Mouse (Mus musculus): ENCODE data around the gene Gemin5. TPM values are rescaled to one million over a fixed set of nuclear protein-coding genes. Genes with fewer than 3 reads are reported as not detected.

Gemin5 gene
- total and polyA plus RNA-seq, 3 experiments = 19.6 to 43.9 (median 26.3) TPM

- H3K9me3 ChIP-seq (replicated peaks) = no peaks in the 10 kb centered on the region
- H3K36me3 ChIP-seq (replicated peaks) = peaks cover 51% of the 10 kb centered on the region
- ATAC-seq (ENCODE audit: extremely low read depth, insufficient number of reproducible peaks, low FRiP score, poor library complexity, severe bottlenecking) = no peak
- H3K4me3 ChIP-seq (ENCODE audit: low read depth, low read length) = no peak overlapping the region
- H3K4me1 ChIP-seq (ENCODE audit: insufficient read depth, low read depth, low read length) = peaks cover 41% of the 10 kb centered on the region
- no peak for DNase-seq (ENCODE audit: low spot score)
- no peak for TF ChIP-seq TAL1 (conservative IDR thresholded peaks at IDR 0.05; ENCODE audit: low read depth, low read length)
- no peak for TF ChIP-seq POLR2AphosphoS5 (IDR thresholded peaks at IDR 0.05; ENCODE audit: insufficient replicate concordance, low read depth, low read length)
- TF ChIP-seq GATA1 (IDR thresholded peaks at IDR 0.05; ENCODE audit: borderline replicate concordance, low read length) = no peak
- TF ChIP-seq CTCF (IDR thresholded peaks at IDR 0.05; ENCODE audit: low read depth, low read length) = no peak
- TF ChIP-seq GATA2 (IDR thresholded peaks at IDR 0.05; ENCODE audit: borderline replicate concordance, low read depth, low read length) = no peak
- no peaks in the 10 kb centered on the region for H3K27me3 ChIP-seq (ENCODE audit: insufficient read depth, low read length)
These were observed 61.3 kb downstream of the Gemin5 start for GRCm38 (mm10) chr11:58107009-58107408.

GRCm38 (mm10) chr11:58104351-58104791 lies 64.0 kb downstream of the Gemin5 start:
- peaks cover 25% of the 10 kb centered on the region for H3K36me3 ChIP-seq (replicated peaks)
- no peaks in the 10 kb centered on the region for H3K27me3 ChIP-seq (ENCODE audit: insufficient read depth, low read length)
- H3K9me3 ChIP-seq (replicated peaks) = no peaks in the 10 kb centered on the region
- peak overlapping the region; percentile 97 for H3K4me3 ChIP-seq (ENCODE audit: low read depth, low read length)
- ATAC-seq (ENCODE audit: extremely low read depth, insufficient number of reproducible peaks, low FRiP score, poor library complexity, severe bottlenecking) (no peak), DNase-seq (ENCODE audit: low spot score) (peak; percentile 33)
- H3K4me1 ChIP-seq (ENCODE audit: insufficient read depth, low read depth, low read length) = peaks cover 46% of the 10 kb centered on the region
- TF ChIP-seq GATA2 (IDR thresholded peaks at IDR 0.05; ENCODE audit: borderline replicate concordance, low read depth, low read length) = no peak
- no peak for TF ChIP-seq GATA1 (IDR thresholded peaks at IDR 0.05; ENCODE audit: borderline replicate concordance, low read length)
- no peak for TF ChIP-seq CTCF (IDR thresholded peaks at IDR 0.05; ENCODE audit: low read depth, low read length)
- TF ChIP-seq POLR2AphosphoS5 (IDR thresholded peaks at IDR 0.05; ENCODE audit: insufficient replicate concordance, low read depth, low read length) = no peak
- TF ChIP-seq TAL1 (conservative IDR thresholded peaks at IDR 0.05; ENCODE audit: low read depth, low read length) = no peak

GRCm38 (mm10) chr11:58103697-58104306 lies 64.5 kb downstream of the Gemin5 start, which contains the start of gene Cnot8:
Gene Cnot8, plus strand, starts transcription at chr11:58104153.
- Histone ChIP-seq H3K27me3 (ENCODE audit: insufficient read depth, low read length) (no peaks in the 10 kb centered on the region), H3K9me3 (replicated peaks) (no peaks in the 10 kb centered on the region), H3K36me3 (replicated peaks) (peaks cover 21% of the 10 kb centered on the region), H3K4me3 (ENCODE audit: low read depth, low read length) (peak within 1 kb of the TSS; percentile 97), H3K4me1 (ENCODE audit: insufficient read depth, low read depth, low read length) (peaks cover 46% of the 10 kb centered on the region)
- DNase-seq (ENCODE audit: low spot score) (peak; percentile 96), ATAC-seq (ENCODE audit: extremely low read depth, insufficient number of reproducible peaks, low FRiP score, poor library complexity, severe bottlenecking) (peak; percentile 70)
- TF ChIP-seq TAL1 (conservative IDR thresholded peaks at IDR 0.05; ENCODE audit: low read depth, low read length) = no peak
- TF ChIP-seq GATA1 (IDR thresholded peaks at IDR 0.05; ENCODE audit: borderline replicate concordance, low read length) = no peak

- peaks cover 41% of the 10 kb centered on the region for H3K4me1 ChIP-seq (ENCODE audit: insufficient read depth, low read depth, low read length)
- H3K27me3 ChIP-seq (ENCODE audit: insufficient read depth, low read length) = no peaks in the 10 kb centered on the region
- peaks cover 16% of the 10 kb centered on the region for H3K36me3 ChIP-seq (replicated peaks)
- no peak for ATAC-seq (ENCODE audit: extremely low read depth, insufficient number of reproducible peaks, low FRiP score, poor library complexity, severe bottlenecking)
- H3K9me3 ChIP-seq (replicated peaks) = no peaks in the 10 kb centered on the region
- H3K4me3 ChIP-seq (ENCODE audit: low read depth, low read length) = peak overlapping the region; percentile 97
- peak; percentile 36 for DNase-seq (ENCODE audit: low spot score)
- TF ChIP-seq CTCF (IDR thresholded peaks at IDR 0.05; ENCODE audit: low read depth, low read length) = no peak
- TF ChIP-seq POLR2AphosphoS5 (IDR thresholded peaks at IDR 0.05; ENCODE audit: insufficient replicate concordance, low read depth, low read length) = no peak
- TF ChIP-seq GATA1 (IDR thresholded peaks at IDR 0.05; ENCODE audit: borderline replicate concordance, low read length) = no peak
- TF ChIP-seq TAL1 (conservative IDR thresholded peaks at IDR 0.05; ENCODE audit: low read depth, low read length) = no peak
- no peak for TF ChIP-seq GATA2 (IDR thresholded peaks at IDR 0.05; ENCODE audit: borderline replicate concordance, low read depth, low read length)
These were observed 65.0 kb downstream of the Gemin5 start for GRCm38 (mm10) chr11:58103344-58103653.

GRCm38 (mm10) chr11:58102581-58103343 lies 65.6 kb downstream of the Gemin5 start:
- ATAC-seq (ENCODE audit: extremely low read depth, insufficient number of reproducible peaks, low FRiP score, poor library complexity, severe bottlenecking) (peak; percentile 52), DNase-seq (ENCODE audit: low spot score) (peak; percentile 14)
- TF ChIP-seq POLR2AphosphoS5 (IDR thresholded peaks at IDR 0.05; ENCODE audit: insufficient replicate concordance, low read depth, low read length) (no peak), GATA1 (IDR thresholded peaks at IDR 0.05; ENCODE audit: borderline replicate concordance, low read length) (no peak), GATA2 (IDR thresholded peaks at IDR 0.05; ENCODE audit: borderline replicate concordance, low read depth, low read length) (no peak), CTCF (IDR thresholded peaks at IDR 0.05; ENCODE audit: low read depth, low read length) (no peak), TAL1 (conservative IDR thresholded peaks at IDR 0.05; ENCODE audit: low read depth, low read length) (no peak)

GRCm38 (mm10) chr11:58102146-58102545 lies 66.2 kb downstream of the Gemin5 start:
- no peak for ATAC-seq (ENCODE audit: extremely low read depth, insufficient number of reproducible peaks, low FRiP score, poor library complexity, severe bottlenecking)
- Histone ChIP-seq H3K27me3 (ENCODE audit: insufficient read depth, low read length) (no peaks in the 10 kb centered on the region), H3K4me3 (ENCODE audit: low read depth, low read length) (no peak overlapping the region), H3K4me1 (ENCODE audit: insufficient read depth, low read depth, low read length) (peaks cover 30% of the 10 kb centered on the region), H3K36me3 (replicated peaks) (peaks cover 6% of the 10 kb centered on the region), H3K9me3 (replicated peaks) (no peaks in the 10 kb centered on the region)
- TF ChIP-seq TAL1 (conservative IDR thresholded peaks at IDR 0.05; ENCODE audit: low read depth, low read length) (no peak), CTCF (IDR thresholded peaks at IDR 0.05; ENCODE audit: low read depth, low read length) (no peak), GATA2 (IDR thresholded peaks at IDR 0.05; ENCODE audit: borderline replicate concordance, low read depth, low read length) (no peak), GATA1 (IDR thresholded peaks at IDR 0.05; ENCODE audit: borderline replicate concordance, low read length) (no peak), POLR2AphosphoS5 (IDR thresholded peaks at IDR 0.05; ENCODE audit: insufficient replicate concordance, low read depth, low read length) (no peak)
- no peak for DNase-seq (ENCODE audit: low spot score)

More at GRCm38 (mm10) chr11:58102581-58103343, 65.6 kb downstream of the Gemin5 start:
- Histone ChIP-seq H3K4me3 (ENCODE audit: low read depth, low read length) (peak overlapping the region; percentile 97), H3K27me3 (ENCODE audit: insufficient read depth, low read length) (no peaks in the 10 kb centered on the region), H3K36me3 (replicated peaks) (peaks cover 11% of the 10 kb centered on the region), H3K9me3 (replicated peaks) (no peaks in the 10 kb centered on the region), H3K4me1 (ENCODE audit: insufficient read depth, low read depth, low read length) (peaks cover 36% of the 10 kb centered on the region)

Data from G1E (cell line).